11 mouse cellular contexts compared by ENCODE assay signal in the genomic region with DNA sequence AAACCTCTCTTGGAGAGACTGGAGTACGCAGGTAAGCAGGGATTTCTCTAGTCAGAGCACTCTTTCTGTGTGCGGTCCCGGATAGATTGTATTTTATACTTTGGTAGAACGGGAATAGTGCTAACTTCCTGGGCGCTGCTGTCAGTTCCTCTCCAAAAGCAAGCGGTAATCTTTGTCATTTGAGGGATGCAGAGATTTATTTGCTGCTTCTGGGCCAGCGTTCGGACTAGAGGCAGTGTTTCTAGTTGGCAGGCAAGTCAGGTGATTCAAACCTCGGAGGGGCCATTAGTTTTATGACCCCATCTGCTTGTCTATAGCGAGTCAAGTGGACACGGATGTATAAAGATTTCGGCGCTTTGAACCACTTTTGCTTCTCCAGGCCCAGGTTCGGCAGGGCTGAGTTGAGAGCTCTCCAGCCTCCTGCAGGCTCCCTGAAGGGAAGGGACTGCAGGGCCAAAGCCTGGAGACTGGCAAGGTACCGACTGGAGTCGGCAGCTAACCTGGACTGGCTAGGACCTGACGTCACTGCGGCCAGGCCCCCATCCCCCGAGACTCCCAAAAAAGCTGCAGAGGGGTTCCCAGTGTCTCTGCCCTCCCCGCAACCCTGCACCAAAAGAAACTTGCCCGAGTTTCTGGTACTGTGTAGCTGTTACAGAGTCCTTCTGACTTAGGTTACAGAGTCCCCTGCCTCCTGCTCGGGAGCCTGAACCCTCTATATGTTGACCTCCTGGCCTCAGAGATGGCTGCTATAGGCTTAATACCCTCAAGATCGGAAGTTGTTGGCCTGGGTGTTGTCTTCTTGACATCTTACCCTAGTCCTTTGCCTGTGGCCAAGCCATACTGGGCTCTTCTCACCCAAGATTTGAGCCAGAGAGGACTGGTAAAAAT. TPM values are rescaled to one million over a fixed set of nuclear protein-coding genes. Genes with fewer than 3 reads are reported as not detected.
A peak's percentile ranks its signal among the peaks of the same experiment; 100 is the strongest.
DNase-seq lines count a peak whose midpoint lies in the region; ATAC-seq and TF ChIP-seq lines count a peak whose summit lies in the region.
"Had no signal": no experiment of that assay in that cellular context is flagged by ENCODE, and none has a peak within 500 bp of the region (broad histone marks: within the 10 kb centered on the region; RNA-seq: fewer than 3 reads in every experiment).

No protein-coding gene starts in this region.

- no peak for ATAC-seq in midbrain, postnatal 0 days (ENCODE audit: low FRiP score)
- no peak for ATAC-seq in intestine, embryonic 16.5 days

- H3K4me1 ChIP-seq in E14TG2a.4 (replicated peaks; ENCODE audit: low read depth, low read length), result peaks cover 76% of the 10 kb centered on the region
- peaks cover 71% of the 10 kb centered on the region for H3K4me1 ChIP-seq in hindbrain, embryonic 10.5 days (replicated peaks)
- H3K4me1 ChIP-seq in midbrain, postnatal 0 days (ENCODE audit: insufficient read depth, low read length), result no peaks in the 10 kb centered on the region
- no peaks in the 10 kb centered on the region for H3K4me1 ChIP-seq in intestine, embryonic 16.5 days (ENCODE audit: control insufficient read depth, insufficient read depth, low read length)

- peaks cover 12% of the 10 kb centered on the region; the same call in 1 of the 2 replicates for H3K27me3 ChIP-seq in E14TG2a.4 (ENCODE audit: insufficient read depth, low read length)
- H3K27me3 ChIP-seq in hindbrain, embryonic 10.5 days (ENCODE audit: insufficient read depth, poor library complexity, severe bottlenecking), result peaks cover 61% of the 10 kb centered on the region
- H3K27me3 ChIP-seq in midbrain, postnatal 0 days (ENCODE audit: insufficient read depth, low read length), result peaks cover 24% of the 10 kb centered on the region
- peaks cover 72% of the 10 kb centered on the region for H3K27me3 ChIP-seq in intestine, embryonic 16.5 days (replicated peaks; ENCODE audit: control insufficient read depth, insufficient read depth, low read length)

- peak overlapping the region; percentile 98 for H3K4me3 ChIP-seq in E14TG2a.4 (replicated peaks; ENCODE audit: low read length)
- H3K4me3 ChIP-seq in hindbrain, embryonic 10.5 days, result peak overlapping the region; percentile 68
- H3K4me3 ChIP-seq in midbrain, postnatal 0 days (ENCODE audit: low read depth, low read length), result peak overlapping the region; percentile 39
- H3K4me3 ChIP-seq in intestine, embryonic 16.5 days (ENCODE audit: low read length), result no peak overlapping the region
- H3K4me3 ChIP-seq: heart, adult 2 months had no signal

- peaks cover 75% of the 10 kb centered on the region for H3K36me3 ChIP-seq in E14TG2a.4 (ENCODE audit: insufficient read depth, low read length)
- H3K36me3 ChIP-seq in hindbrain, embryonic 10.5 days, result peaks cover 17% of the 10 kb centered on the region
- H3K36me3 ChIP-seq in midbrain, postnatal 0 days (ENCODE audit: insufficient read depth, low read length), result no peaks in the 10 kb centered on the region
- no peaks in the 10 kb centered on the region for H3K36me3 ChIP-seq in intestine, embryonic 16.5 days (ENCODE audit: control insufficient read depth, insufficient read depth, low read length)

- H3K4me2 ChIP-seq in midbrain, postnatal 0 days (ENCODE audit: low read depth, low read length, poor library complexity, severe bottlenecking), result peak overlapping the region; percentile 40
- H3K4me2 ChIP-seq in intestine, embryonic 16.5 days (ENCODE audit: low read depth, low read length), result no peak overlapping the region

- peak overlapping the region; percentile 93 for H3K27ac ChIP-seq in hindbrain, embryonic 10.5 days
- H3K27ac ChIP-seq in midbrain, postnatal 0 days (ENCODE audit: low read depth, low read length), result peak overlapping the region; percentile 48
- H3K27ac ChIP-seq in intestine, embryonic 16.5 days (ENCODE audit: low read length), result no peak overlapping the region
- H3K27ac ChIP-seq: heart, adult 2 months had no signal

- peak overlapping the region; percentile 51; the same call in 1 of the 2 replicates for H3K9ac ChIP-seq in midbrain, postnatal 0 days (replicated peaks; ENCODE audit: low read length, poor library complexity, severe bottlenecking)
- no peak overlapping the region for H3K9ac ChIP-seq in intestine, embryonic 16.5 days (ENCODE audit: low read depth, low read length)

- 8% methylated on average over 23 of the region's 23 CpGs for WGBS in hindbrain, embryonic 10.5 days
- 16% methylated on average over 23 of the region's 23 CpGs for WGBS in midbrain, postnatal 0 days
- 6% methylated on average over 23 of the region's 23 CpGs for WGBS in intestine, embryonic 16.5 days

- no peaks in the 10 kb centered on the region for H3K9me3 ChIP-seq in E14TG2a.4 (ENCODE audit: low read length)
- no peaks in the 10 kb centered on the region for H3K9me3 ChIP-seq in hindbrain, embryonic 10.5 days
- H3K9me3 ChIP-seq in midbrain, postnatal 0 days (ENCODE audit: low read length), result no peaks in the 10 kb centered on the region
- no peaks in the 10 kb centered on the region for H3K9me3 ChIP-seq in intestine, embryonic 16.5 days (ENCODE audit: control insufficient read depth, low read length)

- no peak for TF ChIP-seq CTCF in E14TG2a.4 (conservative IDR thresholded peaks at IDR 0.05; ENCODE audit: low read length)
- no peak for TF ChIP-seq CTCF in midbrain, postnatal 0 days (IDR thresholded peaks at IDR 0.05)

- peak; percentile 54 for DNase-seq in embryo, embryonic 11 days
- peak; percentile 45 for DNase-seq in hindbrain, embryonic 10.5 days (ENCODE audit: low spot score)
- no peak for DNase-seq in midbrain, postnatal 0 days (ENCODE audit: low spot score)
- no peak for DNase-seq in gastrocnemius, adult 8-10 months (ENCODE audit: low spot score in 2 of 2)
- DNase-seq in left cerebral cortex, postnatal 36 days (ENCODE audit: low spot score in 2 of 2), result no peak
- no peak for DNase-seq in layer of hippocampus, postnatal 36 days
- DNase-seq: heart, adult 2 months had no signal

- intact Hi-C loops in left cerebral cortex, postnatal 36 days (cut with DNase I), result loop anchor here (10.0 kb wide), 1 partner anchor 552 kb away; no protein-coding TSS in a partner anchor

RNA-seq across cellular contexts. Expression of gene Sox2, which starts 6.9 kb away (rescaled TPM):
- polyA plus RNA-seq in hindbrain, embryonic 10.5 days (2016; fragmentation: Nextera tagmentation; extraction: Ambion mirVana), result 23.4 and 24.2 TPM in 2 replicates
- 77.8 and 79.1 TPM in 2 replicates for total RNA-seq in midbrain, postnatal 0 days (2014; rRNA removed)
- 21.6 and 29.7 TPM in 2 replicates for polyA plus RNA-seq in midbrain, postnatal 0 days (2015; fragmentation: Nextera tagmentation; extraction: Ambion mirVana)
- polyA plus RNA-seq in intestine, embryonic 16.5 days (2015; fragmentation: Nextera tagmentation; extraction: Ambion mirVana), result 0.12 and 0.24 TPM in 2 replicates
- total RNA-seq in gastrocnemius, adult 8-10 months (2022), result under 1 TPM in 1 of 4 experiments, not detected in 3; 0.13 TPM
- total RNA-seq in left cerebral cortex, postnatal 36 days (2021), result 10 to 100 TPM; 39.9 to 44.4 TPM
- 10 to 100 TPM; 45.6 to 46.9 TPM for total RNA-seq in layer of hippocampus, postnatal 36 days (2021)
- total RNA-seq: heart, adult 2 months; liver, adult 2 months; megakaryocyte, adult 5-6 weeks had no signal
- polyA plus RNA-seq: liver, adult 2 months had no signal

Comparison
In these comparisons a context has a peak if more than half of its experiments do, and no peak if none do; other contexts are left out.
1. DNase-seq: peak in embryo, embryonic 11 days (single experiment) and hindbrain, embryonic 10.5 days (single experiment); none in midbrain, postnatal 0 days (single experiment), gastrocnemius, adult 8-10 months (0 of 2), left cerebral cortex, postnatal 36 days (0 of 2) and layer of hippocampus, postnatal 36 days (0 of 2).
2. RNA of gene Sox2, which starts 6.9 kb away (total RNA-seq): 77.8 to 79.1 TPM in midbrain, postnatal 0 days, 45.6 to 46.9 TPM in layer of hippocampus, postnatal 36 days and 39.9 to 44.4 TPM in left cerebral cortex, postnatal 36 days; 0.13 TPM in gastrocnemius, adult 8-10 months; every median in the first group is over 10 times any median in the second.